Mouse (Mus musculus) sigmoid colon, adult 10 weeks (tissue): ENCODE measurements around the gene Tspyl1. TPM values are rescaled to one million over a fixed set of nuclear protein-coding genes. Genes with fewer than 3 reads are reported as not detected.

Source experiments
- polyA plus RNA-seq: library from polyadenylated mRNA; stranded (reverse); fragments of 350-450 nt; fragmentation: Illumina TruSeq; extraction: RNeasy Lipid Tissue Mini Kit (QIAGEN cat#74804); gene quantifications from one replicate; pipeline ENCODE4 v1.2.3, GENCODE M21; 2014; ENCODE audit warnings: low read depth, low replicate concordance

The Tspyl1 gene
- 61.0 TPM for polyA plus RNA-seq

DNA sequence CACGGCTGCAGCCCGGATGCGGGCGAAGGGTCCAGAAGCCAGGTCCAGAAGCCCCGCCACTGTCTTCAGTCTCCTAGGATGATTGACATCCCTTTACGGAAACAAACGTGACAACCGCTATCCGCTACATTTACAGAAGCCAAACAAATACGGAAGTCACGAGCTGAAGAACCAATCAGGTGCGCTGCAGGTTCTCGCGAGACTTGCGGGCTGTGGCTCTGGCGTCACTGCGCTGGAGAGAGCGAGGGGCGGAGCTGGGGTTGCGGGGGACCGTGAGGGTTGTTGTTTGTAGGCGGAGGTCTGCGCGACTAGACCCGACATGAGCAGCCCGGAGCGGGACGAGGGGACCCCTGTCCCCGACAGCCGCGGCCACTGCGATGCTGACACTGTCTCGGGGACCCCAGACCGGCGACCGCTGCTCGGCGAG is at the start of gene Tspyl1:
Gene Tspyl1, plus strand, starts transcription at position 229 of the 427 bp plus-strand sequence.

DNA sequence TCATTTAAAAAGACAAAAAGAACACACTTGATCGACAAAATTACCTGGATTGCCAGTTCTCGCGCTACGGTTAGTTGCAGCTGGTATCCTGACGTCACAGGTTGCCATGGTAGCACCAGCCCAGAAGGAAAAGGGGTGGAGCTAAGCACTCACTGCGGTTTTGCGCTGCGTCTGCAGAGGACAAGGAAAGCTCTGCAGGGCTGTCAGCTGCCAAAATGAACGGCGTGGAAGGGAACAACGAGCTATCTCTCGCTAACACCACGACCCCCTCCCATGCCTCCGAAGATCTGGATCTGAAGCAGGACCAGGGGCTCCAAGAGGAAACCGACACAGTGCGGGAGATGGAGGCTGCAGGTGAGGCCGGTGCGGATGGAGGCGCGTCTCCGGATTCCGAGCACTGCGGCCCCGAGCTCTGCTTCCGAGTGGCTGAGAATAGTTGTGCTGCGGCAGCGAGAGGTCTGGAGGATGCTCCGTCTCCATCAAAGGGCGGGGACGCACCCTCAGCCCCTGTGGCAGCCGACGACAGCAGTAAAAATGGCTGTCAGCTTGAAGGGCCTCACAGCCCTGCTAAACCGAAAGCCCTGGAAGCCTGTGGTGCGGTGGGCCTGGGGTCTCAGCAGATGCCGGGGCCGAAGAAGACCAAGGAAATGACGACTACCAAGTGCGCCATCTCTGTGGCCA is 15.4 kb downstream of the Tspyl1 start, which contains the start of gene Tspyl4:
Gene Tspyl4, plus strand, starts transcription at position 144 of the 681 bp plus-strand sequence.

Other genes starting within 250 kb of the Tspyl1 start
- not detected for gene Trappc3l, start 244.6 kb upstream of the Tspyl1 start, polyA plus RNA-seq
- not detected for gene Calhm4, start 237.9 kb upstream of the Tspyl1 start, polyA plus RNA-seq
- 4.0 TPM for gene Calhm5, start 185.7 kb upstream of the Tspyl1 start, polyA plus RNA-seq
- gene Calhm6, start 154.2 kb upstream of the Tspyl1 start, polyA plus RNA-seq, result 1.5 TPM
- gene Dse, start 74.5 kb upstream of the Tspyl1 start, polyA plus RNA-seq, result 9.9 TPM
- gene Tspyl4, start 15.3 kb downstream of the Tspyl1 start, polyA plus RNA-seq, result 27.5 TPM
- gene Col10a1, start 107.8 kb downstream of the Tspyl1 start, polyA plus RNA-seq, result not detected
- 55.9 TPM for gene Nt5dc1, start 136.4 kb downstream of the Tspyl1 start, polyA plus RNA-seq
- gene Frk, start 201.2 kb downstream of the Tspyl1 start, polyA plus RNA-seq, result 157 TPM